Mouse (Mus musculus): Measurements from ENCODE around the gene Wdr25. TPM values are rescaled to one million over a fixed set of nuclear protein-coding genes. Genes with fewer than 3 reads are reported as not detected.
A peak's percentile ranks its signal among the peaks of the same experiment; 100 is the strongest.
"Not testable (repeated sequence)": the region's sequence is repeated elsewhere in the genome, so short reads cannot be mapped to it uniquely, and the experiment has no call there.

Wdr25 gene
- polyA plus RNA-seq (2014; fragmentation: Nextera tagmentation; extraction: Ambion mirVana): 6.8 and 6.9 TPM in 2 replicates

DNA sequence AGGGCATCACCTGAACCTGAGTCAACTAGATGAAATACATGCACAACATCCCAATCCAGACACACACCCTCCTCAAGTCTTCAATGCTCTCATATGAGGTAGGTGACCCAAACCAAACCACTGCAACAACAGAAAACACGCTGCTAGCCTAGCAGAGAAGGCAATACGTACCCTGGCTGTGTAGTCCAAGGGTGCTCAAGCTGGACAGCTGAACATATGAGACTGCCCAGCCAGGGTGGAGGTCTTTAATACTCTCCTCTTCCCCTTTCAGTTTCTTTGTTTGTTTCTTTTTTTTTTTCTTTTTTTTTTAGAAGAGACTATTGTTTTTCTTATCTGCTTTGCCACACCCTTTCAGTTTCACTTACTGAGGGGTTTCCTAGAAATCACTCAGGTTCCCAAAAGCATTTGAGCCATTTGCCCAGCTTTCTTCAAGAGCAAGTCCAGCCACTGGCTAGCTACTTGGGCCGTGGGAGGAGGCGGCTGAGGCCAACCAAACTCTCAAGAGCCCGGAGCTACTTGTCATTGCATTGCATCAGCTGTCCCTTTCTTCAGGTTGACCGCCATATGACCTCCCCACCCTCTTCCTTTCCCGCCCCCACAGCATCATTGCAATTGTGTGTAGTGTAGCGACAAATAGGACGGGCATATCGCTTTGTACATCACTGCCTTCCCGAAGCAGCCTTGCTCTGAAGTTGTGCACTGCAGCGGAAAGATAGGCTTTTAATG, at the start of gene Wdr25:
Wdr25 (plus strand) TSS at position 643 of the 726 bp plus-strand sequence.
- WGBS: 19% methylated on average over 12 of the region's 12 CpGs
- H3K9me3 ChIP-seq (ENCODE audit: control insufficient read depth, low read depth, low read length): no peaks in the 10 kb centered on the region
- no peak for ATAC-seq (ENCODE audit: insufficient number of reproducible peaks, insufficient read depth, low FRiP score, low read depth)

DNA sequence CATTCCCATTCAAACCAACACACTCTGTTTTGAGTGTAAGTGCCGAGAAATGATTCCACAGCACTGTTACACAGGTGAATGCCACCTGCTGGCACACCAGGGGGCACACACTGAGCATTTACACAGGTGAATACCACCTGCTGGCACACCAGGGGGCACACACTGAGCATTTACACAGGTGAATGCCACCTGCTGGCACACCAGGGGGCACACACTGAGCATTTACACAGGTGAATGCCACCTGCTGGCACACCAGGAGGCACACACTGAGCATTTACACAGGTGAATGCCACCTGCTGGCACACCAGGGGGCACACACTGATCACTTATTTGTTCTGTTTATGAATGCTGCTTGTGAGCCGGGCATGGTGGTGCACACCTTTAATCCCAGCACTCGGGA, 45.4 kb upstream of the Wdr25 start:
- H3K9ac ChIP-seq (replicated peaks; ENCODE audit: low read depth, low read length); H3K36me3 ChIP-seq (ENCODE audit: control insufficient read depth, insufficient read depth, low read length); H3K9me3 ChIP-seq (ENCODE audit: control insufficient read depth, low read depth, low read length); H3K4me2 ChIP-seq (replicated peaks; ENCODE audit: low read depth, low read length); H3K27me3 ChIP-seq (ENCODE audit: control insufficient read depth, insufficient read depth, low read length); H3K4me1 ChIP-seq (ENCODE audit: control insufficient read depth, insufficient read depth, low read length); ATAC-seq (ENCODE audit: insufficient number of reproducible peaks, insufficient read depth, low FRiP score, low read depth); H3K4me3 ChIP-seq (ENCODE audit: low read depth, low read length); H3K27ac ChIP-seq (ENCODE audit: low read length): not testable (repeated sequence)
- WGBS: 92% methylated on average over 3 of the region's 3 CpGs

More for the DNA sequence above, at the start of gene Wdr25:
- Histone ChIP-seq H3K4me2 (replicated peaks; ENCODE audit: low read depth, low read length) (peak within 1 kb of the TSS; percentile 92), H3K27ac (ENCODE audit: low read length) (peak within 1 kb of the TSS; percentile 48), H3K9ac (replicated peaks; ENCODE audit: low read depth, low read length) (peak within 1 kb of the TSS; percentile 71), H3K4me3 (ENCODE audit: low read depth, low read length) (peak within 1 kb of the TSS; percentile 94), H3K27me3 (ENCODE audit: control insufficient read depth, insufficient read depth, low read length) (no peaks in the 10 kb centered on the region), H3K4me1 (ENCODE audit: control insufficient read depth, insufficient read depth, low read length) (peaks cover 7% of the 10 kb centered on the region; the same call in 1 of the 2 replicates), H3K36me3 (ENCODE audit: control insufficient read depth, insufficient read depth, low read length) (peaks cover 6% of the 10 kb centered on the region)

DNA sequence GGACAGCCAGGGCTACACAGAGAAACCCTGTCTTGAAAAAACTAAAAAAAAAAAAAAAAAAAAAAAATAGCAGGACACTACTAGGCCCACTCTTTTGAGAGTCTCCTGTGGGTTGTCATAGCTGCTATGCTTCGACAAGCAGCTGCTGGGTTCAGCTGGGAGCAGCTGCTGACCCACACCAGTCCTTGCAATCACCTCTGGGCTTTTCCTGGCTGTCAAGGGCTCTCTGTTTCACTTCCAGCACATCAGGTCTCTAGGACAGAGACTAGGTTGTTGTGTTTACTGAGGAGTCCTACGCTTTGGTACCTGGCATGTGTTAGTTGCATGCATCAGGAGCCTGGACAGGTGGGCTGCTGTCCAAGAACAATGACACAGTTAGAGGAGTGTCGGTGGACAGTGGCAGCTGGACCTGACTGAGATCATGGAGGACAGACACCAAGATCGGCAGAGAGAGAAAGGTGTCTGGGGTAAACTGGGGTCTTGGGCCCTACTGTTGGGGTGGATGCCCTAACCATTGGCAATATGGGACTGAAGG, 43.9 kb upstream of the Wdr25 start:
- no peak for ATAC-seq (ENCODE audit: insufficient number of reproducible peaks, insufficient read depth, low FRiP score, low read depth)
- Histone ChIP-seq H3K27ac (ENCODE audit: low read length) (no peak overlapping the region), H3K9ac (replicated peaks; ENCODE audit: low read depth, low read length) (no peak overlapping the region), H3K9me3 (ENCODE audit: control insufficient read depth, low read depth, low read length) (no peaks in the 10 kb centered on the region), H3K4me3 (ENCODE audit: low read depth, low read length) (no peak overlapping the region), H3K36me3 (ENCODE audit: control insufficient read depth, insufficient read depth, low read length) (no peaks in the 10 kb centered on the region; the same call in none of the 2 replicates), H3K4me1 (ENCODE audit: control insufficient read depth, insufficient read depth, low read length) (0 out of 2 replicates have a peak, but pooled peaks cover 3% of the 10 kb centered on the region), H3K4me2 (replicated peaks; ENCODE audit: low read depth, low read length) (no peak overlapping the region), H3K27me3 (ENCODE audit: control insufficient read depth, insufficient read depth, low read length) (no peaks in the 10 kb centered on the region)
- 70% methylated on average over 4 of the region's 4 CpGs for WGBS

DNA sequence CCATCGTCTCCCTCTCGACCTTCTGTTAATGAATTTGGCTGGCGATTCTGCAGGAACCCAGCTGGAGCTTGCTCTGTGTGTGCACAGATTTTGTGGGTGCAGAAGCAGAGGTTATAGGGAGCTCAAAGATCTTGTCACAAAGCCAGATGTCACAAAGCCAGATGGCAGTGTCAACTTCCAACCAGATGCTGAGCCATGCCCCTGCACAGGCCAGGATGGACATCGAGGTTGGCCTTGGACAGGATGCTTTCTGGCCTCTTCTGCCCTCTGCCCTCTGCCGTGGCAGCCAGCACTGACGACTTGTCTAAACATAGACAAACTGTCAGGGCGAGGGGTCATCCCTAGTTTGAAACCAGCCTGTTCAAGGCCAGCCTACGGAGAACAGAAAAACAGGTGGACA, 43.3 kb upstream of the Wdr25 start:
- no peak for ATAC-seq (ENCODE audit: insufficient number of reproducible peaks, insufficient read depth, low FRiP score, low read depth)
- 0 out of 2 replicates have a peak, but pooled peaks cover 3% of the 10 kb centered on the region for H3K4me1 ChIP-seq (ENCODE audit: control insufficient read depth, insufficient read depth, low read length)
- no peak overlapping the region for H3K27ac ChIP-seq (ENCODE audit: low read length)
- no peak overlapping the region for H3K4me3 ChIP-seq (ENCODE audit: low read depth, low read length)
- no peaks in the 10 kb centered on the region for H3K9me3 ChIP-seq (ENCODE audit: control insufficient read depth, low read depth, low read length)
- no peak overlapping the region for H3K9ac ChIP-seq (replicated peaks; ENCODE audit: low read depth, low read length)
- H3K27me3 ChIP-seq (ENCODE audit: control insufficient read depth, insufficient read depth, low read length): no peaks in the 10 kb centered on the region
- 33% methylated on average over 8 of the region's 8 CpGs for WGBS
- H3K4me2 ChIP-seq (replicated peaks; ENCODE audit: low read depth, low read length): no peak overlapping the region
- H3K36me3 ChIP-seq (ENCODE audit: control insufficient read depth, insufficient read depth, low read length): no peaks in the 10 kb centered on the region; the same call in none of the 2 replicates

DNA sequence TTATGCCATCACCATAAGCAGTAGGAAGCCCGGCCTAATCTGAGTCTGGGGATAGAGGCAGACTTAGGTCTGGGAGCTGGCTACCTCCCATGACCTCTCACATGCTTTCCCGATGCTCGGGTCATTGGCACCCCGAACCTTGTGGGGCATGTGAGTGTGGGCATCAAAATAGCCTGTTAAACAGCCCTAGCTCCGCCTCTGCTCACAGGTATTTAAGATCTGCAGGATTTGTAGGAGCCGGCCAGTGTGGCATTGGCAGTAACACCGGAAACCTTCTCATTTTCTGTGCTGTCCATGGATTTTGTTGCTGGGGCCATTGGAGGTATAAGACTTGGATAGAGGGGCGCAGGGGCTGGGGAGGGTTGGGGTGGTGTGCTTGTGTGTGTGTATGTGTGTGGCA, 42.5 kb upstream of the Wdr25 start:
- H3K27me3 ChIP-seq (ENCODE audit: control insufficient read depth, insufficient read depth, low read length): no peaks in the 10 kb centered on the region
- WGBS: 80% methylated on average over 8 of the region's 8 CpGs
- ATAC-seq (ENCODE audit: insufficient number of reproducible peaks, insufficient read depth, low FRiP score, low read depth): no peak
- peaks cover 3% of the 10 kb centered on the region; the same call in 1 of the 2 replicates for H3K36me3 ChIP-seq (ENCODE audit: control insufficient read depth, insufficient read depth, low read length)
- no peaks in the 10 kb centered on the region for H3K9me3 ChIP-seq (ENCODE audit: control insufficient read depth, low read depth, low read length)
- no peak overlapping the region for H3K4me3 ChIP-seq (ENCODE audit: low read depth, low read length)
- H3K4me2 ChIP-seq (replicated peaks; ENCODE audit: low read depth, low read length): no peak overlapping the region
- no peak overlapping the region for H3K27ac ChIP-seq (ENCODE audit: low read length)
- no peak overlapping the region for H3K9ac ChIP-seq (replicated peaks; ENCODE audit: low read depth, low read length)
- 0 out of 2 replicates have a peak, but pooled peaks cover 3% of the 10 kb centered on the region for H3K4me1 ChIP-seq (ENCODE audit: control insufficient read depth, insufficient read depth, low read length)

DNA sequence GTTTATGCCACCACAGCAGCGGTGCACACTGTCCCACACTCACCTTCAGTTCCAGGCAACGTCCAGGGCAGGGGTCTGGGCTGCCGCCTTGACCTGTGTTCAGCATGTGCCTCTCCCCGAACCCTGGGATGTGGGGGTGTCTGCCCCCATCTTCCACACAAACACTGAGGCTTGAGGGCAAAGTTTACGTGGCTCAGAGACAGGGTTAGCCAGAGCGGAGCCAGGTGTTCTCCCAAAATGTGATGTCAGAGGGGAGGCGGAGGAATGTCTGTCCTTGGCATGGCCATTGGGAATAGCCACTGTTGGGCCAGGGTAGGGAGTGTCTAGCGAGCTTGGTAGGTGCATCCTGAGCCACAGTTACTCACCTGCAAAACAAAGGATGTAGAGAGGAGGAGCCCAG, 40.6 kb upstream of the Wdr25 start:
- 0 out of 2 replicates have a peak, but pooled peaks cover 3% of the 10 kb centered on the region for H3K4me1 ChIP-seq (ENCODE audit: control insufficient read depth, insufficient read depth, low read length)
- no peak overlapping the region for H3K9ac ChIP-seq (replicated peaks; ENCODE audit: low read depth, low read length)
- H3K27me3 ChIP-seq (ENCODE audit: control insufficient read depth, insufficient read depth, low read length): no peaks in the 10 kb centered on the region
- no peak overlapping the region for H3K4me3 ChIP-seq (ENCODE audit: low read depth, low read length)
- H3K4me2 ChIP-seq (replicated peaks; ENCODE audit: low read depth, low read length): no peak overlapping the region
- 86% methylated on average over 8 of the region's 8 CpGs for WGBS
- no peak for ATAC-seq (ENCODE audit: insufficient number of reproducible peaks, insufficient read depth, low FRiP score, low read depth)
- peaks cover 3% of the 10 kb centered on the region; the same call in 1 of the 2 replicates for H3K36me3 ChIP-seq (ENCODE audit: control insufficient read depth, insufficient read depth, low read length)
- no peaks in the 10 kb centered on the region for H3K9me3 ChIP-seq (ENCODE audit: control insufficient read depth, low read depth, low read length)
- no peak overlapping the region for H3K27ac ChIP-seq (ENCODE audit: low read length)

DNA sequence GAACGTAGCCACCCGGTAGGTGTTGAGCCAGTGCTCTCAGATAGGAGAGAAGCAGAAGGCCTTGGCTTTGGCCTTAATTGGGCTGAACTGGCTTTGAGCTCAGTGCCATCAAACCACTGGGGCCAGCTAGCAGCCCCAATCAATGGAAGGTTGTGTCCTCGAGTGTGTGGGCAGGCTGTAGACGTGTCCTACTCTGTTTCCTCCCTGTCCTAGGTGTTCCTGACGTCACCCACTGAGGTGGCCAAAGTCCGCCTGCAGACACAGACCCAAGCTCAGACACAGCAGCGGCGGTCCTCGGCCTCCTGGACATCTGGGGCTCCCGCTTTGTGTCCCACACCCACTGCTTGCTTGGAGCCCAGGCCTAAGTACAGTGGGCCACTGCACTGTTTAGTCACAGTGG, 38.4 kb upstream of the Wdr25 start:
- Histone ChIP-seq H3K9ac (replicated peaks; ENCODE audit: low read depth, low read length) (no peak overlapping the region), H3K4me1 (ENCODE audit: control insufficient read depth, insufficient read depth, low read length) (0 out of 2 replicates have a peak, but pooled peaks cover 6% of the 10 kb centered on the region), H3K4me2 (replicated peaks; ENCODE audit: low read depth, low read length) (no peak overlapping the region), H3K4me3 (ENCODE audit: low read depth, low read length) (no peak overlapping the region), H3K27ac (ENCODE audit: low read length) (no peak overlapping the region), H3K36me3 (ENCODE audit: control insufficient read depth, insufficient read depth, low read length) (peaks cover 6% of the 10 kb centered on the region), H3K27me3 (ENCODE audit: control insufficient read depth, insufficient read depth, low read length) (no peaks in the 10 kb centered on the region), H3K9me3 (ENCODE audit: control insufficient read depth, low read depth, low read length) (no peaks in the 10 kb centered on the region)
- 93% methylated on average over 10 of the region's 10 CpGs for WGBS
- no peak for ATAC-seq (ENCODE audit: insufficient number of reproducible peaks, insufficient read depth, low FRiP score, low read depth)

DNA sequence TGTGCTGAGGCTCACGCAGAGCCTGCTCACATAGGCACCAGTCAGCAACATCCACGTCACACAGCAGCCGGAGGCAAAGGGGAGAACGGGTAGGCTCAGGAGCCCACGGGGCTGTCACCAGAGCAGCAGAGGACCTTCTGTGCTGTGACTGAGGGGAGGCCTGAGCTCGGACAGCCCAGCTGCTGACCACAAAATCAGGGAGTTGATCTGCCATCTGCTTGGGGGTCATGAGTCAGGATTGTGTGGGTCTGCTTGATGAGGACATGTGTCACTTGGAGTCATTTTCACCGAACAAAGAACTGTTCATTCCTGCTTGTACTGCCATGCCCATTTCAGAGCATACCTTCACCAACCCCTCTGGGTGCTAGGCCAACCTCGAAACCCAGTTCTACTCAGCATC, 37.2 kb upstream of the Wdr25 start:
- Histone ChIP-seq H3K4me1 (ENCODE audit: control insufficient read depth, insufficient read depth, low read length) (0 out of 2 replicates have a peak, but pooled peaks cover 3% of the 10 kb centered on the region), H3K4me2 (replicated peaks; ENCODE audit: low read depth, low read length) (no peak overlapping the region), H3K27ac (ENCODE audit: low read length) (no peak overlapping the region), H3K9ac (replicated peaks; ENCODE audit: low read depth, low read length) (no peak overlapping the region), H3K36me3 (ENCODE audit: control insufficient read depth, insufficient read depth, low read length) (peaks cover 15% of the 10 kb centered on the region), H3K4me3 (ENCODE audit: low read depth, low read length) (no peak overlapping the region), H3K9me3 (ENCODE audit: control insufficient read depth, low read depth, low read length) (no peaks in the 10 kb centered on the region), H3K27me3 (ENCODE audit: control insufficient read depth, insufficient read depth, low read length) (no peaks in the 10 kb centered on the region)
- WGBS: 82% methylated on average over 8 of the region's 8 CpGs
- no peak for ATAC-seq (ENCODE audit: insufficient number of reproducible peaks, insufficient read depth, low FRiP score, low read depth)
